29 mouse cellular contexts compared by ENCODE assay signal in the genomic region with DNA sequence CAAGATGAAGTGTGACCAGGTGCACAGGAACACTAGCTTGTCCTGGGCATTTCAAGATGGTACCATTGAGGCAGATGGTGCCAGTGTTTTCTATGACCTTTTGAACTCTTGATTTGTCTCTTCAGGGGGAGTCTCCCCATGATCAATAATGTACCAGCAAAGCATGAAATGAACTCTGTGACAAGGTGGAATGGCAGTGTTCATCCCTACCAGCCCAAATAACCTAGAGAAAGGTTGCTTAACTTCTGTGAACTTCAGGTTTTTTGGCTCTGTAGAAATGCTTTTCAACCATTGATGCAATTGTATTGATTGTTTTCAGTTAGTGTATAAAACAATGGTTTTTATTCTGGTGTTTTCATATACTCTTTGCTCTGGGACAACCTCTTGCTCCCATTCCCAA.
"Had no signal": no experiment of that assay in that cellular context is flagged by ENCODE, and none has a peak within 500 bp of the region (broad histone marks: within the 10 kb centered on the region; RNA-seq: fewer than 3 reads in every experiment).

No protein-coding gene starts in this region.

- H3K27ac ChIP-seq: embryonic facial prominence, embryonic 10.5 days; embryonic facial prominence, embryonic 12.5 days; embryonic facial prominence, embryonic 13.5 days; embryonic facial prominence, embryonic 15.5 days; forebrain, embryonic 10.5 days; forebrain, embryonic 12.5 days; forebrain, embryonic 13.5 days; forebrain, embryonic 15.5 days; gastrocnemius, adult 2 months; heart, adult 2 months had no signal

- ATAC-seq: forebrain, embryonic 13.5 days; forebrain, embryonic 14.5 days; forebrain, embryonic 15.5 days; forebrain, embryonic 16.5 days; forebrain, postnatal 0 days had no signal

- DNase-seq: cerebellum, adult 2 months; cerebellum, adult 8-10 months; cerebellum, adult 9-10 months; cerebellum, adult 9-11 months; cerebellum, postnatal 10 days; cerebellum, postnatal 14 days; cerebellum, postnatal 25 days; cerebellum, postnatal 36 days; embryo, embryonic 11 days; forebrain, postnatal 0 days; gastrocnemius, adult 2 months; gastrocnemius, postnatal 10 days; gastrocnemius, postnatal 14 days; gastrocnemius, postnatal 25 days; gastrocnemius, postnatal 36 days; heart, adult 11 months; heart, adult 18-20 months; heart, adult 2 months had no signal

- H3K4me3 ChIP-seq: embryonic facial prominence, embryonic 10.5 days; embryonic facial prominence, embryonic 12.5 days; embryonic facial prominence, embryonic 13.5 days; embryonic facial prominence, embryonic 15.5 days; erythroblast, embryonic 14.5 days; forebrain, embryonic 10.5 days; forebrain, embryonic 12.5 days; forebrain, embryonic 13.5 days; forebrain, embryonic 15.5 days; gastrocnemius, adult 2 months; heart, adult 2 months had no signal

- H3K9ac ChIP-seq: embryonic facial prominence, embryonic 12.5 days; embryonic facial prominence, embryonic 13.5 days; embryonic facial prominence, embryonic 15.5 days; forebrain, embryonic 12.5 days; forebrain, embryonic 13.5 days; forebrain, embryonic 15.5 days; forebrain, postnatal 0 days had no signal

- H3K4me2 ChIP-seq: embryonic facial prominence, embryonic 12.5 days; embryonic facial prominence, embryonic 13.5 days; embryonic facial prominence, embryonic 15.5 days; forebrain, embryonic 12.5 days; forebrain, embryonic 13.5 days; forebrain, embryonic 15.5 days had no signal

- H3K27me3 ChIP-seq: embryonic facial prominence, embryonic 12.5 days; embryonic facial prominence, embryonic 13.5 days; embryonic facial prominence, embryonic 15.5 days; forebrain, embryonic 12.5 days; forebrain, embryonic 13.5 days; forebrain, embryonic 15.5 days had no signal

- H3K4me1 ChIP-seq: embryonic facial prominence, embryonic 10.5 days; embryonic facial prominence, embryonic 12.5 days; embryonic facial prominence, embryonic 15.5 days; forebrain, embryonic 10.5 days; forebrain, embryonic 12.5 days; forebrain, embryonic 13.5 days; forebrain, embryonic 15.5 days had no signal

- H3K9me3 ChIP-seq: embryonic facial prominence, embryonic 10.5 days; embryonic facial prominence, embryonic 12.5 days; embryonic facial prominence, embryonic 13.5 days; embryonic facial prominence, embryonic 15.5 days; forebrain, embryonic 10.5 days; forebrain, embryonic 12.5 days; forebrain, embryonic 13.5 days; forebrain, embryonic 15.5 days had no signal

- H3K36me3 ChIP-seq: embryonic facial prominence, embryonic 10.5 days; embryonic facial prominence, embryonic 12.5 days; embryonic facial prominence, embryonic 13.5 days; embryonic facial prominence, embryonic 15.5 days; forebrain, embryonic 10.5 days; forebrain, embryonic 12.5 days; forebrain, embryonic 15.5 days had no signal
